Mouse (Mus musculus) testis, adult 2 months (tissue): ENCODE data around the gene Rbm19.

Experiments used
- CTCF ChIP-seq: fragments of 200-500 bp; IDR thresholded peaks from 2 replicates; pipeline ENCODE4 v1.5.1; 2012; ENCODE audit warnings: low read depth, mild to moderate bottlenecking, inconsistent platforms, low read length, moderate library complexity; ENCODE audit not compliant: control insufficient read depth, insufficient read depth, insufficient replicate concordance
- POLR2A ChIP-seq: fragments of 200-500 bp; IDR thresholded peaks from 2 replicates; pipeline ENCODE4 v1.6.1; 2012; ENCODE audit warnings: low read depth, mild to moderate bottlenecking, inconsistent platforms, low read length, moderate library complexity; ENCODE audit not compliant: control insufficient read depth

GRCm38 (mm10) chr5:120221216-120221615 is 105.0 kb downstream of the Rbm19 start:
- TF ChIP-seq CTCF, result no peak
- TF ChIP-seq POLR2A, result no peak
